Mouse (Mus musculus): Measurements from ENCODE around the gene Nav1. TPM values are rescaled to one million over a fixed set of nuclear protein-coding genes. Genes with fewer than 3 reads are reported as not detected.

The Nav1 gene
- polyA plus RNA-seq, 1 experiment from 2014 or later: 59.4 TPM

GRCm38 (mm10) chr1:135555885-135556284, 51.2 kb downstream of the Nav1 start:
- H3K9ac ChIP-seq: no peak overlapping the region
- H3K4me1 ChIP-seq: peaks cover 53% of the 10 kb centered on the region
- 75% methylated on average over 8 of the region's 8 CpGs for WGBS
- no peak for ATAC-seq (replicated peaks)
- H3K4me3 ChIP-seq: no peak overlapping the region
- H3K27me3 ChIP-seq (replicated peaks): no peaks in the 10 kb centered on the region
- peak overlapping the region; percentile 55 for H3K27ac ChIP-seq
- H3K36me3 ChIP-seq (replicated peaks): no peaks in the 10 kb centered on the region
- H3K9me3 ChIP-seq: no peaks in the 10 kb centered on the region
- no peak overlapping the region for H3K4me2 ChIP-seq

GRCm38 (mm10) chr1:135554632-135555260, 52.3 kb downstream of the Nav1 start:
- no peak overlapping the region for H3K4me3 ChIP-seq
- no peak for ATAC-seq (replicated peaks)
- no peaks in the 10 kb centered on the region for H3K36me3 ChIP-seq (replicated peaks)

GRCm38 (mm10) chr1:135553615-135554014, 53.5 kb downstream of the Nav1 start:
- Histone ChIP-seq H3K27ac (no peak overlapping the region), H3K9me3 (no peaks in the 10 kb centered on the region), H3K4me1 (peaks cover 63% of the 10 kb centered on the region)

More at GRCm38 (mm10) chr1:135554632-135555260, 52.3 kb downstream of the Nav1 start:
- Histone ChIP-seq H3K27me3 (replicated peaks) (no peaks in the 10 kb centered on the region), H3K4me2 (peak overlapping the region; percentile 14; the same call in 1 of the 2 replicates), H3K27ac (peak overlapping the region; percentile 43), H3K4me1 (peaks cover 52% of the 10 kb centered on the region), H3K9ac (0 out of 2 replicates have a peak overlapping the region, but pooled peaks have one; percentile 5), H3K9me3 (no peaks in the 10 kb centered on the region)
- 17% methylated on average over 17 of the region's 17 CpGs for WGBS

GRCm38 (mm10) chr1:135553154-135553553, 53.9 kb downstream of the Nav1 start:
- H3K9ac ChIP-seq: no peak overlapping the region
- WGBS: 50% methylated on average over 4 of the region's 4 CpGs
- ATAC-seq (replicated peaks): no peak
- H3K4me2 ChIP-seq: no peak overlapping the region
- no peak overlapping the region for H3K4me3 ChIP-seq
- no peaks in the 10 kb centered on the region for H3K27me3 ChIP-seq (replicated peaks)
- H3K4me1 ChIP-seq: peaks cover 64% of the 10 kb centered on the region
- H3K36me3 ChIP-seq (replicated peaks): no peaks in the 10 kb centered on the region
- H3K9me3 ChIP-seq: no peaks in the 10 kb centered on the region
- no peak overlapping the region for H3K27ac ChIP-seq

More at GRCm38 (mm10) chr1:135553615-135554014, 53.5 kb downstream of the Nav1 start:
- Histone ChIP-seq H3K4me2 (no peak overlapping the region), H3K36me3 (replicated peaks) (no peaks in the 10 kb centered on the region), H3K9ac (no peak overlapping the region), H3K27me3 (replicated peaks) (no peaks in the 10 kb centered on the region), H3K4me3 (no peak overlapping the region)
- no peak for ATAC-seq (replicated peaks)
- 40% methylated on average over 4 of the region's 4 CpGs for WGBS

- no peak overlapping the region for H3K4me3 ChIP-seq
- H3K9me3 ChIP-seq: no peaks in the 10 kb centered on the region
- WGBS: 45% methylated on average over 3 of the region's 3 CpGs
- H3K9ac ChIP-seq: no peak overlapping the region
- no peak overlapping the region for H3K27ac ChIP-seq
- ATAC-seq (replicated peaks): no peak
- H3K4me2 ChIP-seq: no peak overlapping the region
- peaks cover 63% of the 10 kb centered on the region for H3K4me1 ChIP-seq
- H3K36me3 ChIP-seq (replicated peaks): no peaks in the 10 kb centered on the region
- no peaks in the 10 kb centered on the region for H3K27me3 ChIP-seq (replicated peaks)
These were observed 56.2 kb downstream of the Nav1 start for GRCm38 (mm10) chr1:135550886-135551285.

GRCm38 (mm10) chr1:135548750-135549149, 58.3 kb downstream of the Nav1 start:
- H3K9me3 ChIP-seq: no peaks in the 10 kb centered on the region
- H3K27ac ChIP-seq: peak overlapping the region; percentile 4; the same call in 1 of the 2 replicates
- peaks cover 57% of the 10 kb centered on the region for H3K4me1 ChIP-seq
- no peak overlapping the region for H3K4me2 ChIP-seq
- no peak for ATAC-seq (replicated peaks)
- H3K36me3 ChIP-seq (replicated peaks): no peaks in the 10 kb centered on the region
- no peak overlapping the region for H3K9ac ChIP-seq
- H3K27me3 ChIP-seq (replicated peaks): no peaks in the 10 kb centered on the region
- WGBS: 62% methylated on average over 9 of the region's 9 CpGs
- no peak overlapping the region for H3K4me3 ChIP-seq

GRCm38 (mm10) chr1:135546099-135546498, 61.0 kb downstream of the Nav1 start:
- Histone ChIP-seq H3K9ac (no peak overlapping the region), H3K9me3 (no peaks in the 10 kb centered on the region), H3K4me3 (no peak overlapping the region), H3K27me3 (replicated peaks) (no peaks in the 10 kb centered on the region), H3K27ac (peak overlapping the region; percentile 67), H3K36me3 (replicated peaks) (no peaks in the 10 kb centered on the region), H3K4me2 (no peak overlapping the region), H3K4me1 (peaks cover 50% of the 10 kb centered on the region)
- no peak for ATAC-seq (replicated peaks)
- 44% methylated on average over 5 of the region's 5 CpGs for WGBS

GRCm38 (mm10) chr1:135544504-135545146, 62.5 kb downstream of the Nav1 start:
- Histone ChIP-seq H3K36me3 (replicated peaks) (no peaks in the 10 kb centered on the region), H3K9me3 (no peaks in the 10 kb centered on the region), H3K4me2 (no peak overlapping the region), H3K4me1 (peaks cover 40% of the 10 kb centered on the region), H3K27me3 (replicated peaks) (no peaks in the 10 kb centered on the region), H3K4me3 (no peak overlapping the region), H3K9ac (no peak overlapping the region), H3K27ac (peak overlapping the region; percentile 26; the same call in 1 of the 2 replicates)
- ATAC-seq (replicated peaks): peak; percentile 28; the same call in 1 of the 2 replicates
- 40% methylated on average over 16 of the region's 16 CpGs for WGBS

GRCm38 (mm10) chr1:135542841-135543810, 64.0 kb downstream of the Nav1 start:
- Histone ChIP-seq H3K4me3 (no peak overlapping the region), H3K36me3 (replicated peaks) (no peaks in the 10 kb centered on the region), H3K9ac (no peak overlapping the region), H3K9me3 (no peaks in the 10 kb centered on the region), H3K27ac (no peak overlapping the region), H3K4me2 (no peak overlapping the region), H3K4me1 (peaks cover 26% of the 10 kb centered on the region), H3K27me3 (replicated peaks) (no peaks in the 10 kb centered on the region)
- ATAC-seq (replicated peaks): no peak
- WGBS: 44% methylated on average over 12 of the region's 12 CpGs

GRCm38 (mm10) chr1:135542080-135542479, 65.0 kb downstream of the Nav1 start:
- H3K27ac ChIP-seq: no peak overlapping the region
- H3K27me3 ChIP-seq (replicated peaks): no peaks in the 10 kb centered on the region
- no peak overlapping the region for H3K4me2 ChIP-seq
- H3K36me3 ChIP-seq (replicated peaks): no peaks in the 10 kb centered on the region
- no peak for ATAC-seq (replicated peaks)
- H3K9ac ChIP-seq: no peak overlapping the region
- 91% methylated on average over 9 of the region's 9 CpGs for WGBS
- H3K4me1 ChIP-seq: peaks cover 22% of the 10 kb centered on the region
- no peaks in the 10 kb centered on the region for H3K9me3 ChIP-seq
- no peak overlapping the region for H3K4me3 ChIP-seq

- peak; percentile 44 for ATAC-seq (replicated peaks)
These were observed 66.8 kb downstream of the Nav1 start for GRCm38 (mm10) chr1:135540270-135540669.

More at GRCm38 (mm10) chr1:135540270-135540669, 66.8 kb downstream of the Nav1 start:
- Histone ChIP-seq H3K36me3 (replicated peaks) (0 out of 2 replicates have a peak, but pooled peaks cover 4% of the 10 kb centered on the region), H3K4me1 (peaks cover 8% of the 10 kb centered on the region), H3K4me3 (no peak overlapping the region), H3K9ac (no peak overlapping the region), H3K27me3 (replicated peaks) (no peaks in the 10 kb centered on the region), H3K9me3 (no peaks in the 10 kb centered on the region), H3K27ac (peak overlapping the region; percentile 59; the same call in 1 of the 2 replicates), H3K4me2 (no peak overlapping the region)
- WGBS: 24% methylated on average over 4 of the region's 4 CpGs

Measured in midbrain, embryonic 15.5 days (tissue).